Mouse (Mus musculus) layer of hippocampus, adult 9-10 months (tissue): ENCODE measurements at regions not wholly inside any gene's neighbourhood (a gene's known extent, or its start where the extent isn't known, plus 50 kb on each side); places are given as distances from the start of the nearest gene placed in this dataset.

Experiments
- DNase-seq: peaks from one replicate; pipeline ENCODE4 v3.0.0; 2022; ENCODE audit warnings: low spot score

DNA sequence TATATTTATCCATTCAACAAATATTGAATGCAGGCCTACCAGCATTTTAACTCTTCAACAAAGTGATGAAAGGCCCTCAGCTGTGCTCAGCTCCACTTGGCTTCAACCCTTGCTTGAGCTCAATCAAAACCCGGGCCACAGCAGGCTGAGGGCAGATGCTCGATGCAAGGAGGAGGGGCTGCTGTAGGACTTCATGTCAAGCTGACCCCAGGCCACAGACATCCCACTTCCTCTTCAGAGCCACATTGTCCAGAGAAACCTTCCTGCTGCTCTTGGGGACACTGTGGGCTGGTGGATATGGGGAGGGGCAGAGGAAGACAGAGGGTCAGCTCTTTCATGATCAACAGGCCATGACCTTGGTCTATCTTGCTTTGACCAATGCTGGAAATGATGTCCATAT lies 299.7 kb downstream of the Bcl11a start:
- DNase-seq = no peak

DNA sequence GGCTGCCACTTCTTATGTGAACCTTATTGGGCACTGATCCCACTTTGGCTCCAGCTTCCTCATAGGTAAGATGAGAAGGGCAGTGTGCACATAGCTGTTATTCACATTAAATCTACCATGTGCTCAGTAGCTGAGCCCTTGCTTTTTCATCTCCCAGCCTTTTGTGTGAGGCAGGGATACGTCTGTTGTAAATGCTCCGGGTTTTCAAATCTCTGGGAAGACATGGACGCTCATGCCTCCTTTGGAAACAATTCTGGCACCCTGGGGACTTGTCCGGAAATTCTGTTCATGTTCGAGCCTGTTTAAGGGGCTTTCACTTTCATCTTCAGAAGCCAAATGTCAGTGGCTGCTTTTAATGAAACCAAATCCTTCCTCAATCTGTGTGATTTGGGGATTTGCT lies 312.7 kb downstream of the Bcl11a start:
- no peak for DNase-seq

DNA sequence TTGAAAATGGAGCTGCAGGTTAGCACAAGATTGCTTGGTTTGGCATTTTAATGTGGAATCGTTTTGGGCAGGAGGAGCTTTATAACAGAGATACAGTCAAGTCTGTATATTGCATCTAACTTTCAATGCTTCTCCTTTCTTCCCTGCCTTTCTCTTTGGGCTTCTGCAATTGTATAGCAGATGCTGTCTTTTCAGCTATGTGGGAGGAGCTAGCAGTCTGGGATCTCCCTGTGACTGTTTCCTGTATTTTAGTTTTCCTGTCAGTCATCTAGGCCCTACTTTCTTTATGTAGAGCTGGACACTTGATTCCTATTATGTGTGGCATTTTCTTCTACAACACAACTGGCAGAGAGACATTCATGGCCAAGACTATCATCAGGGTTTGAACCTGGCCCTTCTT lies 313.5 kb downstream of the Bcl11a start:
- no peak for DNase-seq

DNA sequence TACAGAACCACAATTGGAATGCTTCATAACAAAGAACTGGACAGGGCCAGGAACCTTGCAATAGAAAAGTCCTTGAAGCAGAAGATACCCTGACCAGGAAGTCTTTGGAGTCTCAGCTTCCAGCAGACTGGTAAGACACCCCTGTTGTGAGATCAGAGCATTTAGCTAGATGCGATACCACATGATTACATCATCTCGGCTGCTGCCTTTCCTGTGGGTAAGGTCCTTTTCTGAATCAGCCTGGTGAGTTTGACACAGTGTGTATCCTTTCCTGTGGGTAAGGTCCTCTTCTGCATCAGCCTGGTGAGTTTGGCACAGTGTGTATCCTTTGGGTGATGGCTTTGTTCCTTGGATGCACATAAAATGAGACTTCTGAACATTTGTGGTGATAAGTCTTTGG lies 317.6 kb downstream of the Bcl11a start:
- no peak for DNase-seq

DNA sequence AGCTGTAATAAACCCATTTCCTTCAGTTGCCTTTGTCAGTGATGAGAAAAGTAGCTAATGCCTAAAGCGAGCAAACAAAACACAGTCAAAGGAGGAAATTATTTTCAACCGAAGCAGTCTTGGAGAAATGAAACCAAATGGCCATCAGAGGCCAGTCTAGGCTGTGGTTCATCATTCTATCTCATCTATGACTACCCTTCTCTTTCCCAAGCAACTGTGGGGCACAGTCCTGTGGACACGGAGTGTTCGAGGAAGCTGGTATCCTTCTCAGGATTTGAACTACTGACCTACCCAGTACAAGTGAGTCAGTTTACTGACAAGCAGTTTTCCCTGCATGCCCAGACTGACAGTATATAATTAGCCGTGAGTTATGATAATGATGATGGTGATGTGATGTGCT lies 319.1 kb downstream of the Bcl11a start:
- no peak for DNase-seq

DNA sequence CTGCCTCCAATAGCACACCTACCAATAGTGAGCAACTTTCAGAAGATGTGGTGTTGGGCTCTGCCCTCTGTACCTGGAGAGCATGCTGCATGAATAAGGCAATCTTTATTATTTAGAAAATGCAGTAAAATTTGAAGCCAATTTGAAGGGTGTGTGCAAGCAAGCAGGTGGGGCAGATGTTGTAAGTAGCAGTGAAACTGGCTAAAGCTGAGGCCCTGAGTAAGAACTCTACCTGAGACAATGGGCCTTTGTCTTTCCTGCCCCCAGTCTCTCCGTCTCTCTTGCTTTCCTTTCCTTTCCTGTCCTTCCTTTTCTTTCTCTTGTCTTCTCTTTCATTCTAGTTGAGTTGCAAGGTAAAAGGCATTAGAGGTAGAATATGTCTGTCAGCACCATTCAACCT lies 319.9 kb downstream of the Bcl11a start:
- no peak for DNase-seq

DNA sequence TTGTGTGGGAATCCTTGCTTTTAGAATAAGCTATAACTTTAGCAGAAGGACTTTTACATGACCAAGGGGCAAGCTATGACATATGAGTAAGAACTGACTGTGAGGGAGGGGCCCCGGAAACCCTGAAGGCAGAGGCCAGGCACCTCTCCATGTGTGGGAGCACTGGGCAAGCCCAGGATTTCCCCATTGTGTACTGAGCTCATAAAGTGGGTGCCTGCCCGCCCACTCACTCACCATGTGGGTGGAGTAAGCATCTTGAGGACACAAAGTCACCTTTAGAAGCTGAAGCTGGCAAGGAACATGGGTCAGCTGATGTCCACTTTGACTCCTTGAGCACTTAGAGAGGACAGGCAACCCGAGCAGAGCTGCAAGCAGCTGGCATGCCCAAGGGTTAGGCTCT lies 323.3 kb downstream of the Bcl11a start:
- no peak for DNase-seq

DNA sequence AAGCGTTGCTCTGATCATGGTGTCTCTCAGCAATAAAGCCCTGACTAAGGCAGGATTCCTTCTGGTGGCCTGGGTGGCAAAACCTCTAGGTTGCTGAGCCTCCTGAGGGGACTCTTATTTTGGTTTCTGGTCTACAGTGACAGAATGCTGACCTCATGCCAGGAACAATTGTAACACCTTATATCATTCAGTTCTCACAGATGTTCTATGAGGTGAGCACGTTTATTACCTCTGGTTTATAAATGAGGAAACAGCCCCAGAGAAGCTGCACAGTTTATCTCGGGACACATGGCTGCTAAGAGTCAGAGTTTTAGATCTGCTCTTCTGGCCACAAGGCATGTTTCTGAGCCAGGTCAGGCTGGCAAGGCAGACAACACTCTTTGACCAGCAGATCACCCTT lies 324.3 kb downstream of the Bcl11a start:
- DNase-seq = no peak

DNA sequence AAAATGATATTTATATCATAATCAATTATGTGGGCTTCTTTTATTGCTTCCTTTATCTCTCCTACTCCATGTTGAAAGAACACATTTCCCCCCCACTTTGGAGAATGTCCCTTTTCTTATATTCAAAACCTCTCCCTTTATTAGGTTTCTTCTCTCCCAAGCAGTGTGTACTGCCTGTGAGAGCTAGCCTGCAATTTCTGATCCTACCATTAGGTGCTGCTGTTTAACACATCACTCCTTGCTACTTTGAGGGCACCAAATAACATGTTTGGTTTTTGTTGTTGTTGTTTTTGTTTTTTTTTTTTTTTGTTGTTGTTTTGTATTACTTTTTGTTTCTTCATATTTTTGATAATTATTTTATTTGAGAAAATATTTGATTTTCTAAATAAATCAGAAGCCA lies 336.9 kb downstream of the Bcl11a start:
- no peak for DNase-seq

DNA sequence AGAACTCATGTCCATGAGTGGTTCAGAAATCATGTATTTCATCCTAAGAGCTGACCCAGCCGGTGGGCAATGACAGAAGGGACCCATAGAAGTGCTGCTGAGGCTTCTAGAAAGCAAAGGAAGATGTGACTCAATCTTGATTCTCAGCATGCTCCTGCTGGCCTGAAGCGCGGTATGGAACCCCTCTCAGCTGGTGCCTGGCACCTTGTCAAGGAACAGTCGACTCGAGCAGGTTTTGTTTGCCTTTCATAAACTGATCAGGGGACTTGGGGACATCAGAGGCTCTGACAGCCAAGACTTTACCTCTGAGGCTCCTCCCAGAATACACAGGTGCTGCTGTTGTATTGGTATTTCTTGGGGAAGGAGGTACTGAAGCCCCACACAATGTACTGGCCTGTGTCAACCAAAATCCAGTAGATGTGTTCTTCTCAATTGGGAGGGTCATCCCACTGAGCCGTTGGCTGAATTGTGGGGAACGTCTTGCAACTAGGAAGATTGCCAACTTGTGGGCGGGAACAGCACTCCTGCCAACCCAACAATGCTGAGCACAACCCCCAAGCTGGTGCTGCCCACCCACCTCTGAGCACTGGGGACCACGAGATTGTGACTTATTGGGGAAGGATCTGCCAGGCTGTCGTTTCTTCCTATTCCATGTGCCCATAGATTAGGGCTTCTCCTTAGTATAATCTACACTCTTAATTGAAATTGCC lies 344.4 kb downstream of the Bcl11a start:
- DNase-seq = no peak

DNA sequence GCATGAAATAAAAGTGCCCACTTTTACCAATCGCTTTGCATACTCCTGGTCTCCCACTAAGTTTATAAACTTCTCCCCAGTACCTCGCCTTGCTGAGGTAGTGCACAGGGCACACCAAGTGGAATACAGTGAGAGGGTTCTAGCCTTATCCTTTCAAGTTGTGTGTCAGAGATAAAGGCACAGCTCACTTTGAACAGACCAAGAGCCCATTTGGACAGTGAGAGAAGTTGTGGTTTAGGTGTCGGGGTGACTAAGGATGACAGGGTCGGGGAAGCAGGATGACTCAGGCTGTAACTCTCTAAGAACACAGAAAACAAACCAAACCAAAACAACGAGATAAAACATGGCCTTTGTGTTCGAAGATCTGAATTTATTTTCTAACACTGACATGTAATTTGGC lies 345.4 kb downstream of the Bcl11a start:
- no peak for DNase-seq

DNA sequence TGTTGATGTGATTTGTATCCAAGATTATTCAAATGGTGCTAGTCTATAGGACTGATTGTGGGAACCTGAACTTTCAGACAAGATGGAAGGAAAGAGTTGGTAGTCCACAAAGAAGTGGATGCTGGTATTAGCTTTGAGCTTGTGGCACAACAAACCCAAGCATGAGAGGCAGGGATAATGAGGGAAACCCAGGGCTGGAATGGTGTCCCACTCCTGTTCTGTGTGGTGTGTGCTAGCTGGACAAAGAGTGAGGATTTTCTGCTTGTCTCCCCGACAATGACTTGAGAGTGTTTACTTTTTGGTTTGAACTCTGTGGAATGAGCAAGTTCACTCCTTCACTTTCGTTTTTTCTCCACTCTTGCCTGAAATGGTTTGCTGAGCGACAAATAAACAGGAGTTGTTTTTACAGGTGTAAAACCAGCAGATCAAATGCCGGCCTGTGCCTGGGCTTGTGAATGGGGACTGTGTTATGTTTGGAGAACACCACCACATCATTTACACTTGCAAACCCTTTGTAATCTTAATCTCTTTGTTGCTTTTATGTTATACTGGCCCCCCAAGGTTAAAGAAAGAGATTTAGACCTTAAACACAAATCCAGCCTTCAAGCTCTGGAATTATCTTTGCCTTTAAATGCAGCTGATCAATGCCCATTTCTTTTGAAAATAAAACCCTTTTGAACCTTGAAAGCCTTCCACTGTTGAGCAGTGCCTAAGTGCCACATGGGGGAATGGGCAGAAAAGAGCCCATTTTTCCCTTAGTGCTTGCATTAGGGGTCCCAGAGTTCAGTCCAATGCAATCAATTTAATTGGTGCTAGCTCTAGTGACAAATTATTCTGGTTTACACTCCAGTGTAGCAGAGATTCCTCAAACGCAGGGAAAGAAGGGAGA lies 349.4 kb downstream of the Bcl11a start:
- DNase-seq = no peak

DNA sequence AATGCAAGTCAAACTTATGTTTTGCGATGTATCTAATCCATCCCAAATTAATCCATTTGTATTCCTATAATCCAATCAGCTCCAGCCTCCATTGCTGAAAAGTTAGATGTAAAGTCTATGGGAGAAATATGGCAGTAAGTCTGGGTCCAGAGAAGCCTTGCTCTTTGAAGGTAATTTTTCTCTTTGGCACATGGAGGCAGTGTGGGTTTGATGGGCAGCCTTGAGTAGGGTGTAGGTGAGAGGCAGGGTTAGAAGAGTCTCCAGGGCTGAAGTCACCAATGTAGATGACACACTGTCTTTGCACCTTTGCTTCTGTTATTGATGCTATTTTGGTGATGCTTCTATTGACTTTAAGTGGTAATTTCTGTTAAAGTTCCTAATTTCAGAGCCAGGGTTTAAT lies 370.8 kb downstream of the Bcl11a start:
- no peak for DNase-seq

DNA sequence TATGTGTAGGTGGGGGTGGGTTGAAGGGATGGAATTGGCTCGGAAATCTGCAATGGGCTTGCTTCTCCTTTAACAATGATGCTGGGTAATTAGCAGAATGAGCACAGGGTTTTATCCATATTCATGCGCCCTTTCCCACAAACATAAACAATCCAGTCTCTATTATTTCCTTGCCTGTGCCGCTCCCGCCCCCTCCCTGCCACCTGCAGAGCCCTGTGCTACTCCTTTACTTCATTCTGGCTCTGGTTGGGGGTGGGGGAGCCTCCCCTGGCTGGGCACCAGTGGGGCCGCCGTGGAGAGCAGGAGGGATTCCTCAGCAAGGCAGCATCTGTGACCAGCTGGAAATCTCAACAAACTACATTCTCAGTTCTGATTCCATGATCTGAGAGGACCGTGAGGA lies 374.4 kb downstream of the Bcl11a start:
- no peak for DNase-seq

DNA sequence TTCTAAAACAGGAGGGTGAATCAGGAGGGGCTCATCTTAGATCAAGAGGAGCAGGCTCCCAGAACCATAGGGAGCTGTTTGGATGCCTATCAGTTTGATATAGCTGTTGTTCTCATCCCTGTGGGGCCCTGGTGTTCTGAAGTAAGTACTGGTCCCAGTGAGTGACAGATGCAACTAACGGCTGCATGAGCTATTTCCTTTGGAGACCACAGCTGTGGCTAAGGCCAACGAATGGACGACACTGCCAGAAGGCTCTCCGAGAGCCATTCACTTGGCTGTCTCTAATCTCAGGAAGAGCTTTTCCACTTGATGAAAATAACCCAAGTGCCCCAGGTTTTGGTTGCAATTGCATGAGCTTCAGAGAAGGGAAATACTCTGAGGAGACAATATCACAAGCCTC lies 386.8 kb downstream of the Bcl11a start:
- DNase-seq = no peak

DNA sequence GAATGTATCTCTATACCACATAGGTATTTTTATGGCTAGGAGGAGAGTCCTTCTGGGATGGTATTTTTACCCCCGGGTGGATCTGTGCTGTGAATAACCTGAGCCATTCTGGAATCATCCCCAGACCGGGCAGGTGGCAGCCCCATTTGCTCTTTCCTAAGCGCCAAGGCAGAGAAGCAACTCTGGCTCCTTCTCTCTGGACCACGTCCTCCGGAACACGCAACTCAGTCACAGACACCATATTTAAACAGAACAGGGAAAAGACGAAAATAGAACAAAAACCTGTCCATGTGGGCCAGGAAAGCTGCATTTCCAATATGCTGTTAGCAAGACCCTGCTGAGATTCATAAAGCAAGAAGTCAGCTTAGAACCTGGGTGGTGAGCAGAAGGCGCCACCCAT lies 389.6 kb downstream of the Bcl11a start:
- peak; percentile 26 for DNase-seq

DNA sequence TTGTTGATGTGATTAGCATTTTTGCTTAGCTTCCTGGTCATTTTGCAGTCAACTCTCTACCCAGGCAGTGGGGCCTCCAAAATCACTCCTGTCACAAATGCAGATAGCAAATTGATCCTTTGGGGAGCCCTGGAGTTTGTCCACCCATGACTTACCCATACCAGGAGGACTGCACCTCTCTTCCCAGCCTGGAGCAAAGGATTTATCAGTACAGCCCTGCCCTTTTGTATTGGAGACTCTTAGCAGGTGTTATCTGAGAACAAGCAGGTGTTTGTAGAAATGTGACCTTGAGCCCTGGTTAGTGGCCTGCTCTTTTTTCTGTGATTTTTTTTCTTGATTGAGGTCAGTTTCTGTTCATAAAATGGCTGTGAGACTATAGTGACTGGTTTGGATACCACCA lies 392.6 kb downstream of the Bcl11a start:
- DNase-seq = no peak

DNA sequence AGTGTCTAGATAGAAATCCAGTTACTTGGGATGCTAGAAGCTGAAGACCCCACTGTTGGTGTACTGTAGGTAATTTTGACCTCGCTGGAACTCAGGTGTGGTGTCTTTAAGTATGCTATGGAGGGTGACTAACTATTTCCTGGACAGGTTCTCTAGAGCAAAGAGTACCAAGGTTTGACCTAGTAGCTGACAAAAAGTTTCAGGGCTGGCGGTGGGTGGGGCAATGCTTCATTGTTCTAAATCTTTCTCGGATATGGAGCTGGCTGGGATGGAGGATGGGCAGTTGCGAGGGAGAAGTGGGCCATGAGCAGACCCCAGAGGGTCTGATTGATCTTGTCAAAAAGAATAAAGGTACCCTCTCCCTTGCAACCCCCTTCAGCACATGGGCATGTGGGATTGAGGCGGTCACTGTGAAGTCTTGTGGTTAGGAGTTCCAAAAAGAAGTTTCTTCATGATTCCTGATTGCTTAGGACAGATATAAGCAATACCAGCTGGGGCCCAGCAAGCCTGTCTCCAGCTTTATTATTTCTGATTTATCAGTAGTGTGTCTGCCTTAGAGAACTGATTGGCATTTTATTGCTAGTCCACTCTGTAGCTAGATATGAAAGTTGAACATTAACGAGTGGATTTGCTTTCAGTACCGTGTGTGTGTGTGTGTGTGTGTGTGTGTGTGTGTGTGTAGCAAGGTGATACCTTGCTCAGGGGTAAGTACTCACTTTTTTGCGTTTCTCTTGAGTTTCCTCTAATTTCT lies 394.9 kb downstream of the Bcl11a start:
- DNase-seq = no peak

DNA sequence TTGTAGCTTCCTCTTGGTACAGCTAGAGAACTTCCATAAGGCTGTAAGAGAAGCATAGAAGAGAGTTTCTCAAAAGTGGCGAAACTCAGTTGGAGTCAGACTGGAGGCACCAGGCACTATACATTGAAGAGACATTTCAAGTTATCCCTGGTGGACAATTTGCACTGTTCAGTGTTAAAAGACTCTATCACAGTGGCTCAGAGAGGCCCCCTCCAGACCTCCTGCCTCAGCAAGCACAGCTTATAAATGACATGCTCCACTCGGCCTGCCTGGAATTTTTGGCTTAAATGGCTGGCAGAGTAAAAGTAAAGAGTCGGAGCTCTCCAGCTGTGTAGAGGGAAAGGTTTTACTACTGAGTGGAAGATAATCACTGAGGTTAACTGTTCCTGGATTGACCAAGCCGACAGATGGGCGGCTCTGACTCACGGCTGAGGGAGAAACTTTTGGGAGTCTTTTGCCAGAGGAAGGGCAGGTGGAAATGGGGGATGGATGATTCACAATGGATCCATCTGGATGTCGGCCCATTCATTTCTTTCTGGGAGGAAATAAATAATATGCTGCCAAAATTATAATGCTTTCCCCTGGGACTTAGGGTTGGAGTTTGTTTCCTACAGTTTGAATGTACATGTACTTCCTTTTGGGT lies 395.6 kb downstream of the Bcl11a start:
- peak; percentile 38 for DNase-seq

DNA sequence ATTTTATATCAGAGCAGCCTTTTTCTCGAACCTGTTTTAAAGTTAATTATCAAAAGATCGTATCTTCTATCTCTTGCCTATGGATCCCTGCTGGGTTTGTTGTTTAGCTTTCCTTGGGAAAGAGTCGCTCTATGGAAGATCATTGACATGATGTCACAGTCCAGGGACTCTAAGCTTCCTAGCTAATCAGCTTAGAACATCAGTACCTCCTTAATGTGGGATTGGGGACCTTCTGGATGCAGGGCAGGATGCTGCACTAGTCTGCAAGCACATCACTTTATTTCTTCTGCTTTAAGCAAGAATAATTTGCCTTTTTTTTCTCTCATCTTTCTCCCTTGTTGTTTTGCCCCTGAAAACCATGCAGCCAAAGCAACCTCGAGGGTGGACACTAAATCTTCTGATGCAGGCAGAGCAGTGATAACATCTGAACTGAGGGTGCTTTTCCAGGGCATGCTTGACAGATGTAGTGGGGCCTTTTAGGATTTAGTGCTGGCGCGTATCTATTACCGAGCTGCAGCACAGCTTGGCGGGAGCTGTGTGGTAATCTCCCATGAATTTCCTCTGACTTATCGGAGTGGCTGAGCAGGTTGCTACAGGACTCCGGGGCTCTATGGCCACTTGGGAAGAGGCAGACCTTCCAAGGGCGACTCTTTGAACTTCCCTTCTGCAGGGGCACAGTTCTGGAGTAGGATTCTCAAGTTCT lies 425.0 kb downstream of the Bcl11a start:
- no peak for DNase-seq

DNA sequence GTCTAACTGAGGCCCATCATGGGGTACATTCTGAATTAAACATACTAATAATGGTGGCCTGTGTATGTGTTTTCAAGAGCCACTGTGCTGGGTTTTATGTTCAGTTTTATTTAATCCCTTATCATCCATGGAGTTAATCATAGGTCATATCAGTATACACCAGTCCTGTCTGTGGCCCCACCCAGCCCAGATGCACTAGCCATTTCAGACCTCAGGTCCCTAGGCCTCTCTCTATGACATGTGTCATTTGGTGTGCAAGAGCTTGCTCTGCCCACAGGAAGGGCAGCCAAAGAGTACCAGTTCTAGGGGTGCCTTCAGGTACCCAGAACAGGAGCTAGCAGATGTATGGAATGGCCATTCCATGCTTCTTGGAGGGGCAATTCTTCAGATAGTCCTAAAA lies 437.7 kb downstream of the Bcl11a start:
- DNase-seq = no peak

DNA sequence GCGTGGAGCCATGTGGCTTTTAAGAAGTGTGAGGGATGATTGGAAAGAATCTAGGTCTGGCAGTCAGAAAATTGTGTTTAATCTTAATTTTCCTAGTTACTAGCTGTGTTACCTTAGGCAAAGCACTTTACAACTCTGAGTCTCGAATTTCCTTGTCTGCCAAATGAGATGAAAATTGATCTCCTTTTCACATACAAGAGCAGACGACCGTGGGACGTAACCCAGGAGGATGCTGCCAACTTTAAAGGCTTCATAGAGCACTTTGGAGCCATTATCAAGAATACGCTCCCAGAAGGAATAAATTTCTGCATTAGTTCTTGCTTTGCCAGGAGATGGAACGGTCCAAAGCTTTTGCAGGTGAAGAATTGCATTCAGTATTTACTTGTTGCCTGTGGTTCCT lies 457.6 kb downstream of the Bcl11a start:
- no peak for DNase-seq
